Mouse (Mus musculus) CH12.LX (cell line): ENCODE data around the gene Coro2a. TPM values are rescaled to one million over a fixed set of nuclear protein-coding genes. Genes with fewer than 3 reads are reported as not detected.

Experiments used
- DNase-seq: peaks from one replicate; pipeline ENCODE4 v3.0.0-alpha.2; 2013; ENCODE audit errors: extremely low read depth
- H3K27ac ChIP-seq: 2 replicates; pipeline ENCODE4 v1.5.1; 2012; ENCODE audit warnings: low read depth, mild to moderate bottlenecking, control low read depth, moderate library complexity; ENCODE audit not compliant: insufficient read depth
- H3K27me3 ChIP-seq: replicated peaks from 2 replicates; pipeline ENCODE3; 2012; ENCODE audit warnings: inconsistent platforms
- H3K36me3 ChIP-seq, 2 experiments: replicated peaks in 1 of 2; 2 replicates each; pipeline versions ENCODE3 to v1.6.1; 2012; ENCODE audit warnings: inconsistent platforms in 1 of 2, low read length in 1 of 2, mild to moderate bottlenecking in 1 of 2, mixed read lengths in 1 of 2, moderate library complexity in 1 of 2; ENCODE audit not compliant: control insufficient read depth in 1 of 2, insufficient read depth in 1 of 2
- H3K4me1 ChIP-seq, 2 experiments: 2 replicates each; pipeline ENCODE4 v1.6.1; 2012; ENCODE audit warnings: inconsistent platforms in 1 of 2, moderate library complexity in 1 of 2; ENCODE audit not compliant: insufficient read depth in 2 of 2, control insufficient read depth in 1 of 2
- H3K4me2 ChIP-seq: 2 replicates; pipeline ENCODE4 v1.6.1; 2012; ENCODE audit warnings: low read depth, mild to moderate bottlenecking, control low read depth; ENCODE audit not compliant: poor library complexity, insufficient read depth, severe bottlenecking
- H3K4me3 ChIP-seq, 3 experiments: fragments of 150-350 bp in 1 of 3; sonication (generic) in 1 of 3; replicated peaks in 1 of 3; 2 replicates each; pipeline versions ENCODE3 to v1.5.1; 2011 to 2012; ENCODE audit warnings: low read depth in 2 of 3, low read length in 2 of 3, mild to moderate bottlenecking in 2 of 3, moderate library complexity in 2 of 3, control low read depth in 1 of 3, improper control_type of control experiment in 1 of 3, inconsistent platforms in 1 of 3, mixed read lengths in 1 of 3; ENCODE audit not compliant: poor library complexity in 1 of 3
- H3K79me2 ChIP-seq: replicated peaks from 2 replicates; pipeline ENCODE4 v1.6.1; 2012; ENCODE audit warnings: mild to moderate bottlenecking, moderate library complexity; ENCODE audit not compliant: control insufficient read depth, poor library complexity, insufficient read depth, severe bottlenecking; ENCODE audit errors: extremely low read depth
- H3K9ac ChIP-seq: 2 replicates; pipeline ENCODE4 v1.6.1; 2012; ENCODE audit warnings: low read depth, mild to moderate bottlenecking, control low read depth, moderate library complexity; ENCODE audit not compliant: insufficient read depth
- H3K9me3 ChIP-seq: replicated peaks from 2 replicates; pipeline ENCODE3; 2012; ENCODE audit warnings: low read length, inconsistent platforms, mixed read lengths
- BHLHE40 ChIP-seq: IDR thresholded peaks from 2 replicates; pipeline ENCODE4 v1.6.1; 2011; ENCODE audit warnings: mild to moderate bottlenecking, low read depth, low read length, improper control_type of control experiment
- CHD2 ChIP-seq: IDR thresholded peaks from 2 replicates; pipeline ENCODE4 v1.6.1; 2011; ENCODE audit warnings: low read length, improper control_type of control experiment
- CTCF ChIP-seq, 2 experiments: IDR thresholded peaks in 1 of 2; conservative IDR thresholded peaks in 1 of 2; 2 replicates each; pipeline ENCODE4 v1.5.1; 2011 to 2012; ENCODE audit warnings: low read depth in 2 of 2, low read length in 2 of 2, improper control_type of control experiment in 1 of 2, inconsistent platforms in 1 of 2, mild to moderate bottlenecking in 1 of 2, moderate library complexity in 1 of 2
- E2F4 ChIP-seq: IDR thresholded peaks from 2 replicates; pipeline ENCODE4 v1.6.1; 2011; ENCODE audit warnings: low read depth, low read length, improper control_type of control experiment; ENCODE audit not compliant: insufficient replicate concordance
- ELF1 ChIP-seq: IDR thresholded peaks from 2 replicates; pipeline ENCODE4 v1.6.1; 2014; ENCODE audit warnings: low read depth, mild to moderate bottlenecking, inconsistent platforms, low read length, improper control_type of control experiment
- EP300 ChIP-seq: IDR thresholded peaks from 2 replicates; pipeline ENCODE4 v1.6.1; 2011; ENCODE audit warnings: low read length, improper control_type of control experiment
- ETS1 ChIP-seq: conservative IDR thresholded peaks from 2 replicates; pipeline ENCODE4 v1.6.1; 2012; ENCODE audit warnings: low read depth, mild to moderate bottlenecking, inconsistent platforms, low read length, improper control_type of control experiment, moderate library complexity
- GABPA ChIP-seq: IDR thresholded peaks from 2 replicates; pipeline ENCODE4 v1.6.1; 2012; ENCODE audit warnings: low read depth, low read length, improper control_type of control experiment, inconsistent platforms; ENCODE audit not compliant: insufficient replicate concordance
- IRF4 ChIP-seq: IDR thresholded peaks from 2 replicates; pipeline ENCODE4 v1.6.1; 2014; ENCODE audit warnings: low read depth, mild to moderate bottlenecking, inconsistent platforms, low read length, improper control_type of control experiment
- JUN ChIP-seq: IDR thresholded peaks from 2 replicates; pipeline ENCODE4 v1.6.1; 2011; ENCODE audit warnings: low read depth, mild to moderate bottlenecking, low read length, improper control_type of control experiment, moderate library complexity; ENCODE audit not compliant: insufficient read depth
- JUND ChIP-seq: conservative IDR thresholded peaks from 2 replicates; pipeline ENCODE4 v1.6.1; 2011; ENCODE audit warnings: low read depth, low read length, improper control_type of control experiment
- KAT2A ChIP-seq: IDR thresholded peaks from 2 replicates; pipeline ENCODE4 v1.6.1; 2012; ENCODE audit warnings: low read length, improper control_type of control experiment, inconsistent platforms; ENCODE audit not compliant: insufficient replicate concordance
- MAFK ChIP-seq: IDR thresholded peaks from 2 replicates; pipeline ENCODE4 v1.6.1; 2011; ENCODE audit warnings: low read length, improper control_type of control experiment; ENCODE audit not compliant: insufficient replicate concordance
- MAX ChIP-seq: IDR thresholded peaks from 2 replicates; pipeline ENCODE4 v1.6.1; 2011; ENCODE audit warnings: low read length, improper control_type of control experiment
- MAZ ChIP-seq: IDR thresholded peaks from 2 replicates; pipeline ENCODE4 v1.6.1; 2012; ENCODE audit warnings: low read depth, mild to moderate bottlenecking, inconsistent platforms, low read length, improper control_type of control experiment, moderate library complexity
- MYC ChIP-seq: IDR thresholded peaks from 2 replicates; pipeline ENCODE4 v1.6.1; 2011; ENCODE audit warnings: low read depth, mild to moderate bottlenecking, improper control_type of control experiment, low read length
- NELFE ChIP-seq: IDR thresholded peaks from 2 replicates; pipeline ENCODE4 v1.6.1; 2011; ENCODE audit warnings: low read depth, low read length, improper control_type of control experiment
- NRF1 ChIP-seq: IDR thresholded peaks from 2 replicates; pipeline ENCODE4 v1.6.1; 2014; ENCODE audit warnings: low read depth, mild to moderate bottlenecking, inconsistent platforms, low read length, improper control_type of control experiment, moderate library complexity
- PAX5 ChIP-seq: IDR thresholded peaks from 2 replicates; pipeline ENCODE4 v1.6.1; 2012; ENCODE audit warnings: low read length, inconsistent platforms, mixed read lengths
- POLR2AphosphoS2 ChIP-seq: IDR thresholded peaks from 2 replicates; pipeline ENCODE4 v1.6.1; 2011; ENCODE audit warnings: low read depth, low read length, improper control_type of control experiment
- RAD21 ChIP-seq: IDR thresholded peaks from 2 replicates; pipeline ENCODE4 v1.6.1; 2011; ENCODE audit warnings: low read depth, mild to moderate bottlenecking, low read length, improper control_type of control experiment, moderate library complexity
- RCOR1 ChIP-seq: conservative IDR thresholded peaks from 2 replicates; pipeline ENCODE4 v1.6.1; 2012; ENCODE audit warnings: low read depth, mild to moderate bottlenecking, inconsistent platforms, low read length, improper control_type of control experiment
- SMC3 ChIP-seq: IDR thresholded peaks from 2 replicates; pipeline ENCODE4 v1.6.1; 2011; ENCODE audit warnings: low read depth, low read length, improper control_type of control experiment
- TCF12 ChIP-seq: IDR thresholded peaks from 2 replicates; pipeline ENCODE4 v1.6.1; 2014; ENCODE audit warnings: low read depth, mild to moderate bottlenecking, inconsistent platforms, low read length, improper control_type of control experiment
- UBTF ChIP-seq: IDR thresholded peaks from 2 replicates; pipeline ENCODE4 v1.6.1; 2012; ENCODE audit warnings: low read depth, mild to moderate bottlenecking, inconsistent platforms, low read length, improper control_type of control experiment, moderate library complexity
- ZC3H11A ChIP-seq: IDR thresholded peaks from 2 replicates; pipeline ENCODE4 v1.6.1; 2012; ENCODE audit warnings: low read depth, mild to moderate bottlenecking, inconsistent platforms, low read length, improper control_type of control experiment
- ZKSCAN1 ChIP-seq: IDR thresholded peaks from 2 replicates; pipeline ENCODE4 v1.6.1; 2012; ENCODE audit warnings: low read depth, inconsistent platforms, low read length, improper control_type of control experiment, borderline replicate concordance
- ZMIZ1 ChIP-seq: IDR thresholded peaks from 2 replicates; pipeline ENCODE4 v1.6.1; 2012; ENCODE audit warnings: low read depth, mild to moderate bottlenecking, inconsistent platforms, low read length, improper control_type of control experiment
- ZNF384 ChIP-seq: IDR thresholded peaks from 2 replicates; pipeline ENCODE4 v1.6.1; 2012; ENCODE audit warnings: low read depth, low read length, improper control_type of control experiment, inconsistent platforms
- dilution Hi-C: fragments of 300-500 bp; cut with MboI; formaldehyde crosslinking; loops from 2 replicates; pipeline ENCODE4 v1.14.3; 2020; ENCODE audit warnings: low sequenced_read_pairs; ENCODE audit not compliant: extremely low pct_unique_long_range_greater_than_20kb, extremely low pct_ligation_motif_present
- in situ Hi-C: fragments of 300-500 bp; cut with MboI; formaldehyde crosslinking; loops from 3 replicates; pipeline ENCODE4 v1.14.3; 2019; ENCODE audit warnings: low sequenced_read_pairs, low pct_ligation_motif_present, low pct_unique_long_range_greater_than_20kb, mixed read lengths
- polyA plus RNA-seq: library from polyadenylated mRNA; unstranded; fragments of >175 nt; gene quantifications from 2 replicates; pipeline ENCODE4 v1.2.1, GENCODE M21; 2012; ENCODE audit warnings: low read depth; ENCODE audit not compliant: insufficient read length
- total RNA-seq, 2 experiments: library from RNA; depleted of rRNA; stranded (reverse); fragments of 300-350 nt in 1 of 2; fragments of >200 nt in 1 of 2; gene quantifications; 2 replicates each; pipeline ENCODE4 v1.2.3; 2012 to 2014

Gene Coro2a
- total and polyA plus RNA-seq, 3 experiments = 24.6 to 223 (median 129) TPM

- no peak for TF ChIP-seq E2F4
- TF ChIP-seq ZKSCAN1 = no peak
- TF ChIP-seq JUND = no peak
- no peak for TF ChIP-seq IRF4
- TF ChIP-seq ZMIZ1 = no peak
- TF ChIP-seq ZNF384 = no peak
- TF ChIP-seq JUN = no peak
- TF ChIP-seq MAFK = no peak
- TF ChIP-seq SMC3 = no peak
- TF ChIP-seq RAD21 = no peak
- TF ChIP-seq MAZ = no peak
- no peak for TF ChIP-seq PAX5
- TF ChIP-seq NELFE = no peak
- Histone ChIP-seq H3K4me2 (no peak overlapping the region), H3K36me3 (peaks cover 44 to 64% of the 10 kb centered on the region in 2 experiments), H3K27me3 (no peaks in the 10 kb centered on the region), H3K27ac (no peak overlapping the region), H3K79me2 (peaks cover 38% of the 10 kb centered on the region), H3K4me3 (no peak overlapping the region), H3K9me3 (no peaks in the 10 kb centered on the region), H3K4me1 (peaks cover 0 to 18% of the 10 kb centered on the region in 2 experiments; a peak in 2 of 4 replicates), H3K9ac (no peak overlapping the region)
- no peak for DNase-seq
- in situ Hi-C loops (loop anchor here (25.0 kb wide), 1 partner anchor 281 kb away; no protein-coding TSS in a partner anchor), dilution Hi-C loops (no loop called here)
Observed at GRCm38 (mm10) chr4:46493071-46493470, 108.9 kb downstream of the Coro2a start.

- H3K9me3 ChIP-seq = no peaks in the 10 kb centered on the region
- peak within 1 kb of the TSS; percentile 83 for H3K9ac ChIP-seq
- H3K4me2 ChIP-seq = peak within 1 kb of the TSS; percentile 88
- peaks cover 8 to 36% of the 10 kb centered on the region in 2 experiments; a peak in 3 of 4 replicates for H3K4me1 ChIP-seq
- dilution Hi-C loops = no loop called here
- H3K27me3 ChIP-seq = no peaks in the 10 kb centered on the region
- peaks cover 20 to 32% of the 10 kb centered on the region in 2 experiments for H3K36me3 ChIP-seq
- in situ Hi-C loops = loop anchor here (5.0 to 25.0 kb wide), 2 partner anchors 107 to 277 kb away; no protein-coding TSS in a partner anchor
- peak within 1 kb of the TSS; percentile 87 to 89 (median 88) for H3K4me3 ChIP-seq
- no peak within 1 kb of the TSS for H3K27ac ChIP-seq
- H3K79me2 ChIP-seq = peaks cover 34% of the 10 kb centered on the region
- DNase-seq = peak; percentile 94
- TF ChIP-seq MYC (no peak), BHLHE40 (no peak), ELF1 (peak; percentile 82), MAZ (no peak), KAT2A (no peak), ETS1 (no peak), POLR2AphosphoS2 (no peak), MAFK (no peak), GABPA (no peak), MAX (no peak; the same call in 1 of the 2 replicates), CTCF (conservative IDR thresholded peaks at IDR 0.05 in 1 of 2, IDR thresholded peaks at IDR 0.05 in 1 of 2; ENCODE audit: low read depth in 2 of 2, low read length in 2 of 2) (no peak), NELFE (peak; percentile 88), ZC3H11A (no peak), ZKSCAN1 (no peak), RAD21 (no peak), TCF12 (peak; percentile 80; the same call in 1 of the 2 replicates), EP300 (no peak), NRF1 (peak; percentile 80), UBTF (no peak), CHD2 (0 out of 2 replicates have a peak, but pooled peaks have one; percentile 51), IRF4 (no peak), ZNF384 (no peak), RCOR1 (no peak)
Observed at GRCm38 (mm10) chr4:46489028-46489925, 112.7 kb downstream of the Coro2a start, which contains the start of gene Nans. Nans (plus strand) TSS chr4:46489248.
